Mouse (Mus musculus): ENCODE measurements around the gene Tubb2b.

Gene Tubb2b

DNA sequence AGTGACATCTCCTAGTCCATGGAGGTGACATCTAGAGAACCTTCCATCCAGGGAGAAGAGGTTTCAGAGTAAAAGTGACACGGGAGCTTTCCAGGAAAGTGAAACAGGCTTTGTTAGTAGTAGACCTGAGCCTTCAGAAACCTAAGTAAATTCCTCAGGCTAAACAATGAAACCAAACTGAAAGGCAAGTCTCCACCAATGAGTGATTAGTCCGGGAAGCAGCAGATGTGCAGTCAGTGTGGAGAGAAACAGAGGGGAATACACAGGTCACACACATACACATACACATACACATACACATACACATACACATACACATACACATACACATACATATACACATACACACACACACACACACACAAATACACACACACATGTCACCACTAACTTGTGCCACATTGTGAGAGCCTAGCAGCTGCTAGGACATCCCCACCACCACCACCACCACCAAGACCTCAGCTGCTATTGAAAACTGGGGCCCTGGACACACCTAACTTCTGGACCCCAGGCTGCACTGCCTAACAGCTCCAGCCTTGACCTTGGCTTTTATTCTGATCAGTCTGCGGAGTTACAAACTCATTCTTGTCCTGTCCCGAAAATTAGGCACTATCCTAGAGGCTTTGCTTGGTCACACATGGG lies 21.1 kb downstream of the Tubb2b start:
- no peak for DNase-seq (ENCODE audit: extremely low read depth, insufficient read length, low spot score)

DNA sequence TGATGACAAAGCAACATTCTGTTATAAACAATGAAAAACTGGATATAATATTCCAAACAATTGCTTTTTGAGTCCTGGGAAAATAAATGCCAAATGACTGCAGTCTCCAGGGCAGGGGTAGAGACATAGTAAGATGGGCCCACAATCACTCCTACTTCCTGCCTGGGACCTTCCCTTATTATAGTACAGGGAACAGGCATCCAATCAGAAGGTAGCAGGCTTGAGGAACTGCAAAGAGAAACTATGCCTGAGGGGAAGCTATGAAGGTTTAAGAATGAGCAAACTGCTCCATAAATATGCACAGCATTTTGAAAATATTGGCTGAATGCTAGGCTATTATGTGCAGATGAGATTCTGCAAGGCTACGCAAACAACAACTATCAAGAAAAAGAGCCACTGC lies 23.3 kb downstream of the Tubb2b start:
- DNase-seq (ENCODE audit: extremely low read depth, insufficient read length, low spot score): no peak

DNA sequence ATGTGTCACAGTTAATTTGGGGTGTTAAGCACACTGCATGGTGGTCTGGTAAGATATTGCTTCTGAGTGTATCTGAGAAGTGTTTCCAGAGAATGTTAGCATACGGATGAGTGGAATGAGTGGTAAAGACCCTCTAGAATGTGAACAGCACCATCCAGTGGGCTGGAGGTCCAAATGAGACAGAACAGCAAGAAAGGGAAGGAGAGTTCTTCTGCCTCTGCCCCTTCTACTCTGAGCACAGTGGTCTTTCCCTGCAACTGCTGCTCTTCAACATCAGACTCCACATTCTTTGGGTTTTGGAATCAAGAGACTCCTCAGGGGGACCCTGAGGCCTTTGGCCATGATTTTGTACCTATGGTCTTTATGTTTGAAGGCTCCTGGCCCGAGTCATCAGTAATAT lies 24.0 kb downstream of the Tubb2b start:
- DNase-seq (ENCODE audit: extremely low read depth, insufficient read length, low spot score): no peak

DNA sequence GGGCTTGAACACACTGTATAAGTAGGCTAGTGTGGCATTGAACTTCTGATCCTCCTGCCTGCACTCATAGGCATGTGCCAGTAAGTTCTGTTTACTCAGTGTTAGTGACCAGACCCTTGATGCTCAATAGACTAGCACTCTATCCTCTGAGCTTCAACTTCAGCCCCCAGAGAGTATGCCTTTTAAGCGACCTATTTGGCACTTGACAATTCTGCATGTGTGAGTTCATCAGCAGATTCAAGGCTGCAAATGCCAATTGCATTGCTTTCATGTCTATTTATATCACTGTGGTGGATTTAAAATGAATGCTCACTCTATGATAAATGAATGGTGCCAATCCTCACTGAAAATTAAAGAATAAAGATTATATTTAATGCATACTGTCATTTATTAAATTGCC lies 24.9 kb downstream of the Tubb2b start:
- no peak for DNase-seq (ENCODE audit: extremely low read depth, insufficient read length, low spot score)

DNA sequence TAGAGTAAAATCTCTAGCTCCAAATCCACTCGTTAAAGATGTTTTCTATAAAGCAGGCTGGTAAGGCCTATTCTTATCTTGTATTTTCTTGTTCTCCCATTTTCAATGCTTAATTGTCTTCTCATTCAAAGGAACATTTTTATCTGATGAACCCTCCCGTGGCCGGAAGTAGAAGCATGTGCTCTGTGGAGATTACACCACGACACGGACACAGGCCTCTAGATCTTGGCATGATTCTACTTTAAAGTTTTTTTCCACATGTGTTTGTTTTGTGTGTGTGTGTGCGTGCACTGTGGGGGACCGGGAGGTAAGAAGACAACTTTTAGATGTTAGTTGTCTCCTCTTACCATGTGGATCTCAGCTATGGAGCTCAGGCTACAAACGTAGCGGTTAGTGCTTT lies 28.4 kb downstream of the Tubb2b start:
- DNase-seq (ENCODE audit: extremely low read depth, insufficient read length, low spot score): no peak

DNA sequence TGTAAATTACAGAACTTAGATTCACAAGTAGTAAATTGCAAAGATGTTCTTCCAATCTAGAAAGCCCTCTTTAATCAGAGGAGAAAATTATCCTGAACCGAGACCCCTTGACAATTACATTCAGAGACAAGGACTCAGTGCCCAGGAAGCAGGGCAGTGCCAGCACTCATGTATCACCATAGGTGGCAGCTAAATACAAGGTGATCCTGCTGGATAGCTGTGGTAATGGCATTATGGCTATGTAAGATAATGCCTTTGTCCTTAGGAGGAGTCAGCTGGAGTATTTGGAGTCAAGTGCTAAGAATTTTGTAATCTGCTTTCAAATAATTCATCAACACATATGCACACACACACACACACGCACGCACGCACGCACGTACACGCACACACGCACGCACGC lies 29.0 kb downstream of the Tubb2b start:
- no peak for DNase-seq (ENCODE audit: extremely low read depth, insufficient read length, low spot score)

GRCm38 (mm10) chr13:34100733-34101132 lies 29.5 kb downstream of the Tubb2b start:
- no peak for DNase-seq (ENCODE audit: extremely low read depth, insufficient read length, low spot score)

DNA sequence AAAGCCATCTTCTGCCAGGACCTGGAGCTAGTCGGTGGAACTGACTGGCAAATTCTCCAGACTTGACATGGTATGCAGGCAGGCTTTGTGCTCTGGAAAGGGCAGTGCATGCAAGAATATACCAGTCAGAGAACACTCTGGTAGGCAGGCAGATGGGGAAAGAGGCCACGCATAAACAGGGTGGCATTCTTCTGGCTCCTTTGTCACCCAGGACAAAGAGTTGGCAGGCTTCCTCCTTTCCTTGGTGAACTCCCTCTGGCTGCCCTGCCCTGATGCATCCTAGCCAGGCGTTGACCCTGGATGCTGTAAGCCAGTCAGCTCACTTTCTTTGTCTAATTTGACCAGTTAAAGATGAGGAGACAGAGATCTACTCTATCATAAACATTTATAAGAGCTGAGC lies 33.2 kb downstream of the Tubb2b start:
- no peak for DNase-seq (ENCODE audit: extremely low read depth, insufficient read length, low spot score)

- no peak for DNase-seq (ENCODE audit: extremely low read depth, insufficient read length, low spot score)
These were observed 33.8 kb downstream of the Tubb2b start for GRCm38 (mm10) chr13:34096455-34096854.

GRCm38 (mm10) chr13:34095542-34096435 lies 34.5 kb downstream of the Tubb2b start:
- no peak for DNase-seq (ENCODE audit: extremely low read depth, insufficient read length, low spot score)

DNA sequence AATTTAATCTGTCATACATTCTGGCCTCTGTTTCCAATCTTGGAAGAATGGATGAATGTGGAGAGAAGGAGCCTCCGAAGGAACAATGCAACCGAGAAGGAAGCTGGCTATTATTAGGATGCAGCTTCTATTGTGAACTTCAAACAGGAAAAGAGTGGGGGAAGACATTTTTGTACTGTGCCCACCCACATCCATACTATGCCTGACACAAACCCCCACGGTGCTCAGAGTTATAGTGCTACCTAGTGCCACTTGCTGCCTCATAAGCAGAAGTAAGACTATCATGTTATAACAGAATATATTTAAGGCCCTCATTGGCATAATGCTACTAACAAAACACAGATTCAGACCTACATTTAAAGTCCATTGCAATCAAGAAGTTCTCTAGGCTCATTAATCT lies 40.9 kb downstream of the Tubb2b start:
- no peak for DNase-seq (ENCODE audit: extremely low read depth, insufficient read length, low spot score)

- DNase-seq (ENCODE audit: extremely low read depth, insufficient read length, low spot score): no peak
These were observed 41.4 kb downstream of the Tubb2b start for GRCm38 (mm10) chr13:34088871-34089288.

DNA sequence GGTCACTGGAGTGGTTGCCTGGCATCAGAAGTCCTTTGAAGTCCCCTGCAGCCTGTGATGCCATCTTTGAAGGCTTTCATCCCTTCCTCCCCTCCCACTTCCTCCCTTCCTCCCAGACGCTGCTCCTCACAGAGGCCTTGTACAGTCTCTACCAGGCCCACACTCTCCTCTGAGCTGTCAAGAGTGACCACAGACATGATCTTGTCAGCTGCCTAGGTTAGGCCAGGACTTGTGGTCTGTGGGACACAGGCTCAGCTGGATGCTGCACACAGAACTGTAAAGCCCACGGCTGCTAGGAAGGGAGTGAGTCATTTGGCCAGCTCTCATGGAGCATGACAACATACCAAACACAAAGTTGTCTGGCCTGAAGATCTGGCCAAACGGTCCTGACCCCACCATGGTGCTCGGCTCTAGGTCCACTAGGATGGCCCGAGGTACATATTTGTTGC lies 42.0 kb downstream of the Tubb2b start:
- DNase-seq (ENCODE audit: extremely low read depth, insufficient read length, low spot score): peak; percentile 63

GRCm38 (mm10) chr13:34087052-34087812 lies 43.0 kb downstream of the Tubb2b start:
- DNase-seq (ENCODE audit: extremely low read depth, insufficient read length, low spot score): peak; percentile 46

DNA sequence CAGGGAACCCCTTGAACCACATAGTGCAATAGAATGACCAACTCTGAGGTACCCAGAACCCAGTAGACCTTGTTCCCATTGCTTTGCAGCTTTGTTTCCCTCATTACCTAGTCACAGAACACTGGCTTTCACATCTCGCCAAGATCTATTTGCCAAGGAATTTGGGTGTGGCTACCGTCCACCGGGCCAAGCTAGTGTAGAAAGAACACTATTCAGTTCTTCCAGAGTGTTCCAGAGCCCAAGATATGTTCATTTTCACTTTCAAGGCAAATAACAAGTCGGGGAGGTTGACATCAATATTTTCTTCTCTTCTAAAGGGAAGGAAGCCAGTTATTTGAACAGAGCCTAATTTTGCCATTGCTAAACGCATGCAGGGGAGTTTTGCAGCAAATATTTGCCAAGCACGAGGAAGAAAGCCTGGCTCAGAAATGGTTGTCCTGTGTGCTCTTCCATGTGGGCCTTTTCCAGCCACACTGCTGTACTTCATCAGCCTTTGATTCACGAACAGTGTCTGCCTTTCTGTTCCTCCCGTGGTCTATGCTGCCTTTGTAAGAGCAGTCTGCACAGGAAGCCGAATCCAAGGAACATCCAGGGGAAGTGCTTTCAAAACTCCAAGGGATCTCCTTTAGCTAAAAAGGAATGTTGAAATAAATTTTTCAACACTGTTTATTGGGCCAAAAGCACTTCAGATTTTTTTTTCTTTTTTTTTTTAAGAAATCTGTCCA lies 46.1 kb downstream of the Tubb2b start:
- peak; percentile 42 for DNase-seq (ENCODE audit: extremely low read depth, insufficient read length, low spot score)

DNA sequence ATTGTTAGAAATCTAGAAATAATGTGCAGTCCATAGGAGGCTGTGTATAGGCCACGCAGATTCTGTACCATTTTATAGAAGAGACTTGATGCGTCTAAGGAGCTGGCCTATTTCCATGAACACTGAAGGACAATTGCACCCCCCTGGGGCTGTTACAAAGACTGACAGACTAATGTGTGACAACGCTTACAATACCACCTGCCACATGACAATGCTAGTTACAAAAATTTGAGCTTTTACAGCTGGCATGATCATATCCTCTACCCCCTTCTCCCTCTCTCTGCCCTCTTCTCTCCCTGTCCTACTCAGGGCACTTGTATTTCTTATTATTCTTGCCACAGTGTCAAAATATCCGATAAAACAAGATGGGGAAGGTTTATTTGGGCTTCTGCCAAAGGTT lies 48.3 kb downstream of the Tubb2b start:
- DNase-seq (ENCODE audit: extremely low read depth, insufficient read length, low spot score): no peak

DNA sequence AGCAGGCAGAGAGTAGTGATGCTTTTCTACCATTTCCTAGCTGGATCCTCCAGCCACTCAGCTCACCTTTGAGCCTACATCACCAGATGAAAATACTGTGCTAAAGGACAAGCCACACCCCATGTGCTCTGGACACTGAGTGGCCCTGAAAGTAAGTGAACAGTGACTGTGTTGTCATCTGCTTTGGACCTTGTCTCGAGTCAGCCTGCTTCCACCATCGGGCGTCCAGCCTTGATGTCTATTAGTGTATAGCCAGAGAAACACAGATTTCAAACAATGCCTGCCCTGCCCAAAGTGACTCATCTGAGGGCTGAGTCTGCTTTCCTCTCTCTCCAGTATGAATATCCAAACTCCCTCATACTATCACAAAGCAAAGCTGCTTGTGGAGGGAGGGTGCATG lies 50.5 kb downstream of the Tubb2b start:
- no peak for DNase-seq (ENCODE audit: extremely low read depth, insufficient read length, low spot score)

- DNase-seq (ENCODE audit: extremely low read depth, insufficient read length, low spot score): no peak
These were observed 51.6 kb downstream of the Tubb2b start for GRCm38 (mm10) chr13:34078500-34079280.

DNA sequence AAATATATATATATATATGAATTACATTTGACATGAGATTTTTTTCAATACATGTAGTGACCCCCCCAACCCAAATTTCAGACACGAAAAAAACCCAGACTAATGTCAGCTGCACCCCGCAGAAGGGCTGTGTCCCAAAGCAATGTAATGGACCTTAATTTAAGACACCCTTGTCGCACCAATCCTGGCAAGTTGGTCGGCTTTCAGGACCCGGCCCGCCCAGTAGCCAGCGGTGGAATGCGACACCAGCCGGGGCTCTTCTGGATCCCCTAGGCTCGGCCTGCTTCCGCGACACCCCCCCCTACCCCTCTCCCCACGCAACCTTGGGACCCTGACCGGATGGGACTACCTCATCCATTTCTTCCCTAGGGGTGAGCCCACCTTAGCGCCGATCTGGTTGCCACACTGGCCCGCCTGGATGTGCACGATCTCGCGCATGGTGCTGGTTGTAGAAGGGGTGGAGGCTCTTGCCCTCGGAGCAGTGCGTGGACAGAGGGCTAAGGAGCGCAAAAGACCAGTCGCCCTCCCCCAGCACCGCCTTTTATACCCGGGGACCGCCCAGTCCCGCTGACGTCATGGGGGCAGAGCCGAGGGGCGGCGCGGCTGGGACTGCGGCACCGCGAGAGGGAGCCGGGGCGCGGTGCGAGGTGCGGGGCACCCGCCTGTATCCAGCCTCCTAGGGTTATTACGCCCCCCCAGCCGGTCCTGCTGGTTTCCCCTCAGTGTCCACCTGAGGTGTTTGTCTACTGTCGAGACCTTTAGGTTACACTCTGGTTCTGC lies 52.6 kb downstream of the Tubb2b start, which contains the start of gene Tubb2a:
Gene Tubb2a, minus strand, starts transcription at position 516 of the 780 bp plus-strand sequence.
- DNase-seq (ENCODE audit: extremely low read depth, insufficient read length, low spot score): peak; percentile 90
